Mouse (Mus musculus) E14TG2a.4 (cell line): ENCODE data around the gene Marc1.

Source experiments
- CTCF ChIP-seq: conservative IDR thresholded peaks from 2 replicates; pipeline ENCODE4 v1.5.1; 2014; ENCODE audit warnings: low read length
- NANOG ChIP-seq: IDR thresholded peaks from 2 replicates; pipeline ENCODE4 v1.6.1; 2014; ENCODE audit warnings: borderline replicate concordance, low read length, mixed read lengths

DNA sequence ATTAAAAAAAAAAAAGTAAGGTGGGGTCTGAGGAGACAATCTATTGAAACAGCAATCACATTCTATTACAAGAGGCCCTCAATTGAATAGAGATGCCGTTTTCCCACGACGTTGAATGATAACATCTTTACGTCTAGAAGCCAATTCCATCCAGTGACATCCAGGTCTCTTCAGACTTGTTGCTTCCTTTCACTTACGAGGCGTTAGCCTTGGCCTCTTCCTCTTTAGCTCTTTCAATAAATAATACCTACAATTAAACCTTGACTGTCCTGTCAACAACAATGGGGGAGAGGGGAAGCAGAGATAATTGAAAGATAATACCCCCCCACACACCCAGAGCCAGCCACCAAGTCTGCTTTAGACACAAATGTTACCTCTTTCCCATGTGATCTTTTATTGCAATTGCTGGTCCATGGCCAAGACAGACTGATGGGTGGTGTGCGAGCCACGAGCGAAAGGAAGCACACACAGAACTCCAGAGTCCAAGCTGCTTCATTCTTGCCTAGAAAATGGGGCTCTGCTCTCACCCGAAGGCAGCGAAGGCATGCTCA is 60.9 kb downstream of the Marc1 start:
- TF ChIP-seq CTCF (no peak), NANOG (no peak)
